Mouse (Mus musculus) liver, postnatal 0 days (tissue): ENCODE data around the gene Bag2.

Experiments used
- CTCF ChIP-seq: sonication (generic); IDR thresholded peaks from 2 replicates; pipeline ENCODE4 v1.5.1; 2016; ENCODE audit warnings: antibody characterized with exemption, low read depth
- EP300 ChIP-seq: IDR thresholded peaks from 2 replicates; pipeline ENCODE4 v1.6.1; 2016; ENCODE audit warnings: antibody characterized with exemption, low read depth, mild to moderate bottlenecking

DNA sequence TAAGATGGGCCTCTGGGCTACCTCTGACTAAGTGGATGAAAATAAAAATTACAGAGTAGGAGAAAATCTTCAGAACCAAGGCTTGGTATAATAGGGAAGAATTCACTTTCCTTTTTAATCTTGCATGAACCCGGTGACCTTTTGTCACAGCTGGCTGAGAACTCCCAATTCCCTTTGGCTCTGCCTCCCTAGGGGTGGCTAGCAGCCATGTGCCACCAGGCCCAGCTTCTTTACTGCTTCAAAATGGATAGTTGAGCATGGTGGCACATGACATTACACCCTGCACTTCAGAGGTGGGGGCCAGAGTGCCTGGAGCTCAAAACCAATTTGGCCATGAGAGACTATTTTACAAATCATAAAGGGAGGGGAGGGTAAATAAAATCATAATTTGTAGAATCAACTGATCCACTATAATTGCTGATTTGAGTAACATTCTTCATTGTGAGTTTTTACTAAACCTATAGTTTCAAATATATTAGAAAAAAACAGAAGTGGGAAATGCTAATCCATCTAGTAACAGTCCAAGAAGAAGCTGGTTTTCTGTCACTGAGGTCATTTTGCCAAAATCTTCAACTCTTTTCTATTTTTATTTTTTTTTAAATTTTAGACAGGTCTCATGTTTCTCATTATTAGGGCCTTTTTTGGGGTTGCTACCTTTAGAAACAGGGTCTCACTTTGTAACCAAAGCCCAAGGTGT lies 10.6 kb upstream of the Bag2 start:
- TF ChIP-seq CTCF (no peak), EP300 (no peak)
